Mouse (Mus musculus): ENCODE measurements around the gene Rarb. TPM values are rescaled to one million over a fixed set of nuclear protein-coding genes. Genes with fewer than 3 reads are reported as not detected.
"Not testable (repeated sequence)": the region's sequence is repeated elsewhere in the genome, so short reads cannot be mapped to it uniquely, and the experiment has no call there.

Gene Rarb
- total RNA-seq (2015; ENCODE audit: low replicate concordance) = not detected in 2 replicates
- total RNA-seq (2017; ENCODE audit: low replicate concordance) = not detected in 2 replicates

DNA sequence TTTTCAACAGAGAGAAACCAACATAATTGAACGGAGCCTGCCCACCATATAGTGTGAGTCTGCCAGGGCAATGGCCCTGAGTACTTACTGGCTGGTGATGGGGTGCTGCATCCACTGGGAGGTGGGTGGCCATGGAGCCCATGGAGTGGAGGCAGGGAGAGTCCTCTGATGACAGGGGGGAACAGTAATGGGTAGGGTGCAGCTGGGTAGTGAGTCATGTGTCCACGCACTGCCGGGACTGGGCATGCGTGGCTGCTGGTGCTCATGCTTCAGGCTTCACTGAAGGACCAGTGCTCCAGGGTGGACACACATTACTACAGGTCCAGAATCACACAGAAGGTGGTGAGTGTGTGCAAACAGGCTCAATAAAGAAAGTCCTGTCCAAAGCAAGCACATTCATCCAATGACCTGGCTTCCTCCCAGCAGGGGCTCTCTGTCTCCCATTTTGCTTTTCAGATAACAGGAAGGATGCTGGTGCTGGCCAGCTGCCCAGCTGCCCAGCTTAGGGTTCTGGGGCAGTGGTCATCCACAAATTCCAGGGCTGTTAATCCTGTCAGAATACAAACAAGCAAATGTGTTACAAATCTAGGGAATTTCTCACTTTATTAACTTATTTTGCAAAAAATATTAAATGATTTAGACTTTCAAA lies at the start of gene Rarb:
Gene Rarb (minus strand): TSS at position 555 of the 649 bp plus-strand sequence.
- no peak for ATAC-seq (replicated peaks; ENCODE audit: low FRiP score, poor library complexity, severe bottlenecking)

GRCm38 (mm10) chr14:16842036-16842435 lies 23.1 kb upstream of the Rarb start:
- no peak for ATAC-seq (replicated peaks; ENCODE audit: low FRiP score, poor library complexity, severe bottlenecking)

DNA sequence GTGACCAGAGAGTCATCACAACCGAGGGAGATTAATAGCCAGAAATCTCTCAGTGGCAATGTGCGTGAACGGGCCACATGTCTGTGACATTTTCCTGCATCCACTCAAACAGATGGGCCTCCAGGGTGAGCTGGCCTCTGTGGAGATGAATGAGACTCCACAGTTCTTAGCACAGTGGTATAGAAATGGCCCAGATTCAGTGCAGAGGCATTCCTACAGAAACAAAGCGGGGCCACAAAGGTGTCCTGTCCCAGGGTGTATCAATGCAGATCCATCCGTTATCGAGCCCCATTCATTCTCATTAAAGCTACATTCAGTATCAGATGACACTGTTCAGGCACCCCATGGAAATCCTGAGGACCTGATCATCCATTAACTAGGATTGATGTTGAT lies 22.6 kb upstream of the Rarb start:
- no peak for ATAC-seq (replicated peaks; ENCODE audit: low FRiP score, poor library complexity, severe bottlenecking)

- ATAC-seq (replicated peaks; ENCODE audit: low FRiP score, poor library complexity, severe bottlenecking) = no peak
These were observed 22.1 kb upstream of the Rarb start for GRCm38 (mm10) chr14:16840951-16841596.

DNA sequence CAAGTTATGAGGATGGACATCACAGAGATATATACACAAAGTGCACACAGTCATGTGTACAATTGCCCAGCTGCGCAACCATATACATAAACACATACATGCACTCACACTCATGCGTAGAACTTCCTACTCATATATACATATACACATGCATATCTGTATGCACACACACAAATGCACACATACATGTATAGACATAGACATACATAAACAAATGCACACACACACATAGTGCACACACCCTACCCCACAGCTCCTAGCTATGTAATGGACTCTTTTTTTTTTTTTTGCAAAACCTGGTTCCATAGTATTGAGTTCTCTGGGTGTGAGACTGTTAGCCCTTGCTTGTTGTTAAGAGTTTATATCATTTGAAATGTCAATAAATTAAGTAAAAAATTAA lies 21.2 kb upstream of the Rarb start:
- no peak for ATAC-seq (replicated peaks; ENCODE audit: low FRiP score, poor library complexity, severe bottlenecking)

DNA sequence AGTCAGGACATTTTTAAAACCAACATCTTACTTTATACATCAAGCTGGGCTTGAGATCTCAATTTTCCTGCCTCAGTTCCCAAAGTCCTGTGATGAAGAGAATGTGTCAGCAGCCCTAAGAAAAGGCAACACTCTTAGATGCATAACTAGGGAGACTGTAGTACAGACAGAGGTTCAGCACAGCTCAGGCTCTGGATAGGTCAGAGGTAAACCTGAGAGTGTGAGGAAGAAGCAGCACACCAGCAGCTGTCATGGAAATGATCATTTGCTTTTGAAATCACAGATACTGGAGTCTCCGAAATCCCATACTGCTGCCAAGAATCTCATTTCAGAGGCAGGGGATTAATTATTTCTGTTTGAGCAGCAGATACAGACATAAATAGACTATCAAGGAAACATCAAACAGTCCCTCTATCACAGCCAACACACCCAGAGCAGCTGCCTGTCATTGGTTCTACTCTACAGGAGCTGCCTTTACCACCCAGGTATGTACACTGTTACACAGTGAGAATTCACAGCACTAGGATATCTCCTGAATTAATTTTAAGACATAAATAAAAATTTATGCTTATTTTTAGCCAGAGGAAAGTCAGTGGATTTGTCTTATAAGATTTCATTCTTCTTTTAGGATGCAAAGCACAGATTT lies 3.7 kb downstream of the Rarb start:
- ATAC-seq (replicated peaks; ENCODE audit: low FRiP score, poor library complexity, severe bottlenecking) = no peak

DNA sequence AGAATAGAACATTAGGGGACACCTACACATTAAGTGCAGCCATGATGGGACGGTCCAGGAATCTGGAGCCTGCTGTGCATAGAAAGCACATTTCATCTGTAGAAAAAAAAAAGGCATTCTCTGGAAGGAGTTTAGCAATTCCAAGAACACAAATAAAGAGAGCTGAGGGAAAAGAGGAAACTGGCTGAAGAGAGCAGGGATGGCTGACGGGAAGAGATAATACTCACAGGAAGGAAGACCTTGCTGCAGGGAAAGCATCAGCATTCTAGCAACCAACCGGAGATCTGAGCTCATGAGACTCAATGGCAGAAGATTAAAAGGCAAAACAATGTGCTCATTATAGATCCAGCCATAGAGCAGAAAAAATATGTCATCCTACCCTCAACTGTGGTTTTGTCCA lies 12.8 kb downstream of the Rarb start:
- no peak for ATAC-seq (replicated peaks; ENCODE audit: low FRiP score, poor library complexity, severe bottlenecking)

DNA sequence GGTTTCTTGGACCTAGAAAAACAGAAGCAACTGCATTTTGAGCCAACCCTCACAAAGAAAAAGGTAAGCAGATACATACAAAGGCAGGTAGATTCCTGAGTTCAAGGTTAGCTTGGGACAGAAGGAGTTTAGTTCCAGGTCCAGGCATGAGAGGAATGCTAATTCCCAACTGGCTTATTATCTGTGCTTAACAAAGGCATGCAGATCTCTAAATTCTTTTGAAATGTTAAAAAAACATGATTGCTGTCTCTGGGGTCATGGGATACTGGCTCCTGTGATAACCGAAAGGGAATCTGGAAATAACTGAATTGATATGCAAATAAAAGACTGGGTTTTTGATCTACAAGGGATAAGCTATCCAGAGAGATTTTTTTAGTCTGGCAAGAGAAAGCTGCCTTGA lies 28.8 kb downstream of the Rarb start:
- ATAC-seq (replicated peaks; ENCODE audit: low FRiP score, poor library complexity, severe bottlenecking) = no peak

GRCm38 (mm10) chr14:16781942-16782541 lies 36.9 kb downstream of the Rarb start:
- ATAC-seq (replicated peaks; ENCODE audit: low FRiP score, poor library complexity, severe bottlenecking) = no peak

GRCm38 (mm10) chr14:16776723-16777381 lies 42.1 kb downstream of the Rarb start:
- ATAC-seq (replicated peaks; ENCODE audit: low FRiP score, poor library complexity, severe bottlenecking) = no peak

GRCm38 (mm10) chr14:16772927-16773326 lies 46.0 kb downstream of the Rarb start:
- ATAC-seq (replicated peaks; ENCODE audit: low FRiP score, poor library complexity, severe bottlenecking) = no peak

DNA sequence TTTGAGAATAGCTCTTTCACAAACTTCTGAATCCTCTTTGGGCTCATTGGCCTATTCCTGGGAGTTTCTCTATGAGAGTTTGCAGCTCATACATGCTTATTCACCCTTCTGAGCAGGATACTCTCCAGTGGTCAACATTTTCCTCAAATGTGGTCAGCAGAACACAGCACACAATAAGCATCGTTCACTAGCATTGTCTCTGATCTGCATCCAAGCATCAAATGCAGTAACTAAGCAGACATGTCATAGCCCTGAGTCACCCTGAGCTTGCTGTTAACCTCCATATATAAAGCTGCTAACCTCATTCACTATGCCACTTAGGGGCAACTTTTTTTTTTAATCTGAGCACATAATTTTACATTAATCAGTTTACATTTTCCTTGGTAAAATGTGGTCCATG lies 53.1 kb downstream of the Rarb start:
- ATAC-seq (replicated peaks; ENCODE audit: low FRiP score, poor library complexity, severe bottlenecking) = no peak

GRCm38 (mm10) chr14:16762773-16763172 lies 56.2 kb downstream of the Rarb start:
- no peak for ATAC-seq (replicated peaks; ENCODE audit: low FRiP score, poor library complexity, severe bottlenecking)

GRCm38 (mm10) chr14:16758773-16759434 lies 60.1 kb downstream of the Rarb start:
- no peak for ATAC-seq (replicated peaks; ENCODE audit: low FRiP score, poor library complexity, severe bottlenecking)

- ATAC-seq (replicated peaks; ENCODE audit: low FRiP score, poor library complexity, severe bottlenecking) = not testable (repeated sequence)
These were observed 63.4 kb downstream of the Rarb start for GRCm38 (mm10) chr14:16755601-16756000.

GRCm38 (mm10) chr14:16752648-16753047 lies 66.3 kb downstream of the Rarb start:
- ATAC-seq (replicated peaks; ENCODE audit: low FRiP score, poor library complexity, severe bottlenecking) = no peak

DNA sequence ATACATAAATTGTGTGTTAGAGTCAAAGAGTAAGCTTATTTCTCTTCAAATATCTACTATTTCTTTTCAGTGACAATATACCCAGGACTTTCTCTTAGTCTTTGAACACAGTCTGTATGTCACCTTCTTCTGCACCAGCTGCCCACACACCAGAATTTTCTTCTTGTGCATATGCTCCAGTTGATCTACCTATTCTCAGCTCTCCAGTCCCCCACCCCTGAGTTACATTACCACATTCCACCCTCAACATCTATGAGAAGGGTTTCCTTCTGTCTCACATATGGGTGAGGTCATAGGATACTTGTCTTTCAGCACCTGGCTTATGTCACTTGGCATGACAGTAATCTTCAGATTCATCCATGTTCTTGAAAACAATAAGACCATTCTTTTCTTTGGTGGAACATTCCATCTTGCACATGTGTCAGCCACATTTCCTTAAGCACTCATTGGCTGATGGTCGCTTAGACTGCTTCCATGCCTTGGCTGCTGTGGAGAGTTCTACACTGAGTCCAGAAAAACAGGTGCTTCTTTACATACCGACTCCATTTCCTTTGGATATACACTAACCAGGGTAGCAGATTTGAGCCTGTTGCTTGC lies 71.9 kb downstream of the Rarb start:
- no peak for ATAC-seq (replicated peaks; ENCODE audit: low FRiP score, poor library complexity, severe bottlenecking)

- no peak for ATAC-seq (replicated peaks; ENCODE audit: low FRiP score, poor library complexity, severe bottlenecking)
These were observed 77.8 kb downstream of the Rarb start for GRCm38 (mm10) chr14:16740982-16741739.

DNA sequence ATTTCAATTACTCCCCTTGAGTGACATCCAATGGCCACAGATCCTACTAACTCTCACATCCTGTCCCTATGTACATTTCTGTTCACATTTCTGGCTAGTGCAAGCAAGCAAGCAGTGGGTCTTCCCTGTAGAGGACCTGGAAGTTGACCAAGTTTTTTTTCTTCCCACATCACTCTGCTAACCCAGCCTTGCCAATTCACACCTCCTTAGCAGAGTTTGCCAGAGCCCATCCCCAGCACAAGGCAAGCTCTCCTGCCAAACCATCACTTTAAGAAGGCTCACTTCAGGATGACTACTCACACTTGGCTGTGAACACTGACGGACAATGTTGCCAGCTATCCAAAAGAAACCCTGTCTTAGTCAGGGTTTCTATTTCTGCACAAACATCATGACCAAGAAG lies 80.4 kb downstream of the Rarb start:
- ATAC-seq (replicated peaks; ENCODE audit: low FRiP score, poor library complexity, severe bottlenecking) = no peak

Measured in erythroblast, adult 5-6 weeks (primary cell).